Mouse (Mus musculus) layer of hippocampus, adult 9-10 months (tissue): ENCODE measurements around the gene Zfp9.

Experiments
- DNase-seq: peaks from one replicate; pipeline ENCODE4 v3.0.0; 2022; ENCODE audit warnings: low spot score

Gene Zfp9

GRCm38 (mm10) chr6:118478957-118479708, at the start of gene Zfp9:
Gene Zfp9 (minus strand): TSS chr6:118479320.
- DNase-seq = peak; percentile 67

- no peak for DNase-seq
Measured at GRCm38 (mm10) chr6:118520668-118521067, 41.5 kb upstream of the Zfp9 start.

GRCm38 (mm10) chr6:118513335-118514012, 34.4 kb upstream of the Zfp9 start:
- DNase-seq = no peak

GRCm38 (mm10) chr6:118499010-118499409, 19.9 kb upstream of the Zfp9 start:
- DNase-seq = no peak

- DNase-seq = no peak
Measured at GRCm38 (mm10) chr6:118482125-118482524, 3.0 kb upstream of the Zfp9 start.

GRCm38 (mm10) chr6:118477875-118478785, 990 bp downstream of the Zfp9 start:
- DNase-seq = no peak

- DNase-seq = no peak
Measured at GRCm38 (mm10) chr6:118462069-118462705, 16.9 kb downstream of the Zfp9 start.

GRCm38 (mm10) chr6:118457726-118458125, 21.4 kb downstream of the Zfp9 start:
- DNase-seq = no peak

GRCm38 (mm10) chr6:118455042-118455631, 24.0 kb downstream of the Zfp9 start, which contains the start of gene Zfp248:
Gene Zfp248 (minus strand): TSS chr6:118455528.
- DNase-seq = peak; percentile 73

- DNase-seq = no peak
Measured at GRCm38 (mm10) chr6:118454452-118454851, 24.7 kb downstream of the Zfp9 start.

GRCm38 (mm10) chr6:118431502-118431901, 47.6 kb downstream of the Zfp9 start:
- DNase-seq = no peak

GRCm38 (mm10) chr6:118426666-118427065, 52.5 kb downstream of the Zfp9 start:
- DNase-seq = no peak

- DNase-seq = peak; percentile 88
Measured at GRCm38 (mm10) chr6:118419050-118419920, 59.8 kb downstream of the Zfp9 start, which contains the start of gene Bms1. Gene Bms1 (minus strand): TSS chr6:118419474.
